Mouse (Mus musculus) layer of hippocampus, adult 9-11 months (tissue): ENCODE results near the gene Polr2c.
"Not testable (repeated sequence)": the region's sequence is repeated elsewhere in the genome, so short reads cannot be mapped to it uniquely, and the experiment has no call there.

Source experiments
- DNase-seq: peaks from one replicate; pipeline ENCODE4 v3.0.0; 2022

Gene Polr2c

GRCm38 (mm10) chr8:94841183-94841582, 16.1 kb upstream of the Polr2c start:
- DNase-seq, result no peak

GRCm38 (mm10) chr8:94850049-94850448, 7.2 kb upstream of the Polr2c start:
- no peak for DNase-seq

- not testable (repeated sequence) for DNase-seq
Measured at GRCm38 (mm10) chr8:94854761-94855160, 2.5 kb upstream of the Polr2c start.

GRCm38 (mm10) chr8:94857011-94857345, 272 bp upstream of the Polr2c start:
- no peak for DNase-seq

- DNase-seq, result no peak
Measured at GRCm38 (mm10) chr8:94861352-94861910, 4.2 kb downstream of the Polr2c start.

GRCm38 (mm10) chr8:94862487-94863220, 5.4 kb downstream of the Polr2c start:
- DNase-seq, result no peak

GRCm38 (mm10) chr8:94863897-94864673, 6.8 kb downstream of the Polr2c start:
- no peak for DNase-seq

GRCm38 (mm10) chr8:94865292-94865691, 8.0 kb downstream of the Polr2c start:
- no peak for DNase-seq

GRCm38 (mm10) chr8:94866921-94867320, 9.7 kb downstream of the Polr2c start:
- no peak for DNase-seq

- DNase-seq, result no peak
Measured at GRCm38 (mm10) chr8:94869146-94869545, 11.9 kb downstream of the Polr2c start.

GRCm38 (mm10) chr8:94870003-94870402, 12.8 kb downstream of the Polr2c start:
- DNase-seq, result no peak

- peak; percentile 85 for DNase-seq
Measured at GRCm38 (mm10) chr8:94870474-94871107, 13.3 kb downstream of the Polr2c start.

GRCm38 (mm10) chr8:94871108-94871894, 14.1 kb downstream of the Polr2c start:
- DNase-seq, result peak; percentile 77

- DNase-seq, result no peak
Measured at GRCm38 (mm10) chr8:94872156-94872555, 14.9 kb downstream of the Polr2c start.

GRCm38 (mm10) chr8:94872576-94872975, 15.3 kb downstream of the Polr2c start:
- DNase-seq, result no peak

- DNase-seq, result peak; percentile 46
Measured at GRCm38 (mm10) chr8:94874358-94874757, 17.1 kb downstream of the Polr2c start.

GRCm38 (mm10) chr8:94875096-94875870, 18.0 kb downstream of the Polr2c start:
- DNase-seq, result no peak

- no peak for DNase-seq
Measured at GRCm38 (mm10) chr8:94875871-94876150, 18.6 kb downstream of the Polr2c start.

GRCm38 (mm10) chr8:94876197-94876730, 19.0 kb downstream of the Polr2c start, which contains the start of gene Dok4:
Gene Dok4, minus strand, starts transcription at chr8:94876330.
- peak; percentile 45 for DNase-seq

- DNase-seq, result no peak
Measured at GRCm38 (mm10) chr8:94876820-94877219, 19.6 kb downstream of the Polr2c start.

GRCm38 (mm10) chr8:94880742-94881141, 23.5 kb downstream of the Polr2c start:
- DNase-seq, result no peak
